Mouse (Mus musculus) midbrain, embryonic 11.5 days (tissue): ENCODE measurements around the gene Zswim3. TPM values are rescaled to one million over a fixed set of nuclear protein-coding genes. Genes with fewer than 3 reads are reported as not detected.
"Not testable (repeated sequence)": the region's sequence is repeated elsewhere in the genome, so short reads cannot be mapped to it uniquely, and the experiment has no call there.

Experiments used
- ATAC-seq: fragments of 200-750 bp; cut with Nextera tagmentation; 2 replicates; pipeline ENCODE4 v1.8.0; 2017; ENCODE audit warnings: moderate TSS enrichment, moderate library complexity; ENCODE audit not compliant: low FRiP score
- DNase-seq: peaks from one replicate; pipeline ENCODE4 v3.0.0; 2015; ENCODE audit warnings: low spot score; ENCODE audit errors: missing footprints
- H3K27ac ChIP-seq: fragments of 300-500 bp; sonication (generic); 2 replicates; pipeline ENCODE4 v1.5.1; 2014; ENCODE audit warnings: low read depth, low read length
- H3K27me3 ChIP-seq: fragments of 300-500 bp; sonication (generic); 2 replicates; pipeline ENCODE4 v1.6.1; 2014; ENCODE audit warnings: mild to moderate bottlenecking, low read length, moderate library complexity, mixed read lengths; ENCODE audit not compliant: control insufficient read depth, insufficient read depth
- H3K36me3 ChIP-seq: fragments of 300-500 bp; sonication (generic); 2 replicates; pipeline ENCODE4 v1.6.1; 2014; ENCODE audit warnings: mild to moderate bottlenecking, low read length, moderate library complexity, mixed read lengths; ENCODE audit not compliant: control insufficient read depth, insufficient read depth
- H3K4me1 ChIP-seq: fragments of 300-500 bp; sonication (generic); 2 replicates; pipeline ENCODE4 v1.6.1; 2014; ENCODE audit warnings: low read length; ENCODE audit not compliant: control insufficient read depth, insufficient read depth
- H3K4me2 ChIP-seq: fragments of 300-500 bp; sonication (generic); 2 replicates; pipeline ENCODE4 v1.6.1; 2014; ENCODE audit warnings: mild to moderate bottlenecking, moderate library complexity
- H3K4me3 ChIP-seq: fragments of 300-500 bp; sonication (generic); 2 replicates; pipeline ENCODE4 v1.5.1; 2014; ENCODE audit warnings: low read depth, low read length
- H3K9ac ChIP-seq: fragments of 300-500 bp; sonication (generic); 2 replicates; pipeline ENCODE4 v1.6.1; 2014; ENCODE audit warnings: low read length
- H3K9me3 ChIP-seq: fragments of 300-500 bp; sonication (generic); 2 replicates; pipeline ENCODE4 v1.6.1; 2016; ENCODE audit warnings: low read length; ENCODE audit not compliant: control insufficient read depth
- WGBS: fragments of 180-500 bp; shearing (Covaris S2); extraction: QIAGEN DNeasy Blood & Tissue Kit; methylation state at CpG from one replicate; pipeline ENCODE4 v1.1.7; 2014; 5-methylcytosine and 5-hydroxymethylcytosine counted together
- polyA plus RNA-seq: library from polyadenylated mRNA; unstranded; fragments of >200 nt; fragmentation: Nextera tagmentation; extraction: Ambion mirVana; gene quantifications from 2 replicates; pipeline ENCODE4 v1.2.1, GENCODE M21; 2014

The Zswim3 gene
- polyA plus RNA-seq, 1 experiment from 2014 or later = 11.4 TPM

DNA sequence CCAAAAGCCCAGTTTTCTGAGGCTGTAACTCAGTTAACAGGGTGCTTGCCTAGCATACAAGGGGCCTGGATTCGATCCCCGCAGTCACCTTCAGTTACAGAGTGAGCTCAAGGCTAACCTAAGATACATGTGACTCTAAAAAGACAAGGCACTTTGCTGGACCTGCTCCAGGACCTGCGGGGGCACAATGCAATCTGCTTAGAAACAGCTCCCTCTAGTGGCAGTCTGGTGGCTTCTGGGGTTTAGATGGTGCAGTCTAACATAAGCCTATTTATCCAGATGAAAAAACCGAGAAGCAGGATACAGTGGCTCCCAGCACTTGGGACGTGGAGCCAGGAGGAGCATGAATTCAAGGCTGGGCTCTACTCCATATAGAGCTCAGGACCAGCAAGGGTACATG lies 10.6 kb upstream of the Zswim3 start:
- WGBS = 41% methylated on average over 5 of the region's 5 CpGs
- no peaks in the 10 kb centered on the region for H3K9me3 ChIP-seq
- H3K27me3 ChIP-seq = no peaks in the 10 kb centered on the region
- ATAC-seq = peak; percentile 65; the same call in 1 of the 2 replicates
- no peak overlapping the region for H3K27ac ChIP-seq
- H3K4me2 ChIP-seq = no peak overlapping the region
- peaks cover 12% of the 10 kb centered on the region for H3K36me3 ChIP-seq
- H3K4me3 ChIP-seq = no peak overlapping the region
- H3K9ac ChIP-seq = no peak overlapping the region
- peak; percentile 96 for DNase-seq
- H3K4me1 ChIP-seq = no peaks in the 10 kb centered on the region

GRCm38 (mm10) chr2:164795868-164796267 lies 9.0 kb upstream of the Zswim3 start:
- WGBS = 88% methylated on average over 4 of the region's 4 CpGs
- H3K36me3 ChIP-seq = peaks cover 12% of the 10 kb centered on the region
- H3K27me3 ChIP-seq = no peaks in the 10 kb centered on the region

DNA sequence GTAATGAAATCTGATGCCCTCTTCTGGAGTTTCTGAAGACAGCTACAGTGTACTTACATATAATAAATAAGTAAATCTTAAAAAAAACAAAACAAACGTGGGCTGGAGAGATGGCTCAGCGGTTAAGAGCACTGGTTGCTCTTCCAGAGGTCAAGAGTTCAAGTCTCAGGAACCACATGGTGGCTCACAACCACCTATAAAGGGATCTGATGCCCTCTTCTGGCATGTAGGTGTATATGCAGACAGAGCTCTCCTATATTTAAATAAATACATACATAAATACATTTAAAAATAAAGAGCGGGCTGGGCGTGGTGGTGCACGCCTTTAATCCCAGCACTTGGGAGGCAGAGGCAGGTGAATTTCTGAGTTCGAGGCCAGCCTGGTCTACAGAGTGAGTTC lies 6.3 kb upstream of the Zswim3 start:
- not testable (repeated sequence) for H3K4me1 ChIP-seq, H3K4me2 ChIP-seq, DNase-seq

More at GRCm38 (mm10) chr2:164795868-164796267, 9.0 kb upstream of the Zswim3 start:
- H3K4me1 ChIP-seq = no peaks in the 10 kb centered on the region
- H3K4me2 ChIP-seq = no peak overlapping the region
- ATAC-seq = no peak
- DNase-seq = no peak
- no peak overlapping the region for H3K9ac ChIP-seq
- no peak overlapping the region for H3K27ac ChIP-seq
- H3K9me3 ChIP-seq = no peaks in the 10 kb centered on the region
- H3K4me3 ChIP-seq = no peak overlapping the region

DNA sequence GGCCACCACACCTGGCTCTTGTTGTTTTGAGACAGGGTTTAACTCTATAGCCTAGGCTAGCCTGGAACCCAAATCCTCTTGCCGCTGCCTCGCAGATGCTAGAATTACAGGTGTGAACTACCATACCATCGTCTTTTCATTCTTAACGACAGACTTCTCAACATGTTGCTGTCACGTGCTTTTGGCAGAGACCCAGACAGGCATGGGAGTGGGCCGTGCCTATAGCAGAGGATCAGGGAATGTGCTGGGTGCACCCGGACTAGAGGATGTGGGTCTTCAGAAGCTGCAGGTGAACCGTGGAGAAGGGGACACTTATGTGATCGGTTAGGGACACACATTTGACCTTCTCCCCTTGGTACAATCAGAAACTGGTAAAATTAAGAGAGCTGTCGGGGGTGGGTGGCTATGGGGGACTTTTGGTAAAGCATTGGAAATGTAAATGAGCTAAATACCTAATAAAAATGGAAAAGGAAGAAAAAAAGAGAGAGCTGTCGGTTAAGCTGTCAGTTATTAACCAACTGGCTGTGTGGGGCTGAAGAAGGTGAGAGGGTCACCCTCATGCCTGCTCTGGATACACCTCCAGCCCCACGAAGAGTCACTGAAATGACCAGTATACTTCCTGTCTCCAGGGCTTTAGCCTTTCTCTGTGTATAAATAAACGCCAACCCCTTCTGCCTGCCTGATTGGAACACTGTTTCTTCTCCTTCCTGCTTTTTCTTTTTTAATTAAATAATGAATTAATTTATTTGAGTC lies 4.5 kb upstream of the Zswim3 start:
- H3K36me3 ChIP-seq = peaks cover 4% of the 10 kb centered on the region
- H3K4me2 ChIP-seq = no peak overlapping the region
- no peaks in the 10 kb centered on the region for H3K9me3 ChIP-seq
- 92% methylated on average over 13 of the region's 13 CpGs for WGBS
- no peak overlapping the region for H3K27ac ChIP-seq
- no peak overlapping the region for H3K4me3 ChIP-seq
- no peaks in the 10 kb centered on the region for H3K27me3 ChIP-seq
- peaks cover 5% of the 10 kb centered on the region; the same call in 1 of the 2 replicates for H3K4me1 ChIP-seq
- ATAC-seq (no peak), DNase-seq (no peak)
- no peak overlapping the region for H3K9ac ChIP-seq

More for the DNA sequence above, 6.3 kb upstream of the Zswim3 start:
- H3K9me3 ChIP-seq, H3K27ac ChIP-seq, H3K4me3 ChIP-seq, ATAC-seq, H3K9ac ChIP-seq, H3K36me3 ChIP-seq, H3K27me3 ChIP-seq: not testable (repeated sequence)
- WGBS = 82% methylated on average over 6 of the region's 6 CpGs

GRCm38 (mm10) chr2:164803201-164803920 lies 1.5 kb upstream of the Zswim3 start:
- no peaks in the 10 kb centered on the region for H3K9me3 ChIP-seq
- no peak overlapping the region for H3K27ac ChIP-seq
- H3K4me1 ChIP-seq = peaks cover 7% of the 10 kb centered on the region; the same call in 1 of the 2 replicates
- no peaks in the 10 kb centered on the region for H3K36me3 ChIP-seq
- DNase-seq (peak; percentile 35), ATAC-seq (no peak)
- H3K4me3 ChIP-seq = peak overlapping the region; percentile 84; the same call in 1 of the 2 replicates
- peak overlapping the region; percentile 67 for H3K4me2 ChIP-seq
- 94% methylated on average over 16 of the region's 16 CpGs for WGBS
- no peaks in the 10 kb centered on the region for H3K27me3 ChIP-seq
- H3K9ac ChIP-seq = peak overlapping the region; percentile 80

GRCm38 (mm10) chr2:164803921-164804313 lies 981 bp upstream of the Zswim3 start:
- Histone ChIP-seq H3K4me3 (peak overlapping the region; percentile 84), H3K27ac (no peak overlapping the region), H3K27me3 (no peaks in the 10 kb centered on the region), H3K36me3 (no peaks in the 10 kb centered on the region), H3K4me2 (peak overlapping the region; percentile 67), H3K4me1 (peaks cover 7% of the 10 kb centered on the region; the same call in 1 of the 2 replicates), H3K9me3 (no peaks in the 10 kb centered on the region), H3K9ac (peak overlapping the region; percentile 80)
- ATAC-seq (no peak), DNase-seq (peak; percentile 81)
- 58% methylated on average over 1 of the region's 1 CpGs for WGBS

GRCm38 (mm10) chr2:164805332-164805718 lies 427 bp downstream of the Zswim3 start:
- 3% methylated on average over 21 of the region's 21 CpGs for WGBS
- no peaks in the 10 kb centered on the region for H3K36me3 ChIP-seq
- peak overlapping the region; percentile 63 for H3K9ac ChIP-seq
- no peak for DNase-seq
- peaks cover 7% of the 10 kb centered on the region; the same call in 1 of the 2 replicates for H3K4me1 ChIP-seq
- peak; percentile 68 for ATAC-seq
- H3K9me3 ChIP-seq = no peaks in the 10 kb centered on the region
- no peaks in the 10 kb centered on the region for H3K27me3 ChIP-seq
- peak overlapping the region; percentile 72 for H3K4me2 ChIP-seq
- peak overlapping the region; percentile 84 for H3K4me3 ChIP-seq
- H3K27ac ChIP-seq = peak overlapping the region; percentile 23; the same call in 1 of the 2 replicates

DNA sequence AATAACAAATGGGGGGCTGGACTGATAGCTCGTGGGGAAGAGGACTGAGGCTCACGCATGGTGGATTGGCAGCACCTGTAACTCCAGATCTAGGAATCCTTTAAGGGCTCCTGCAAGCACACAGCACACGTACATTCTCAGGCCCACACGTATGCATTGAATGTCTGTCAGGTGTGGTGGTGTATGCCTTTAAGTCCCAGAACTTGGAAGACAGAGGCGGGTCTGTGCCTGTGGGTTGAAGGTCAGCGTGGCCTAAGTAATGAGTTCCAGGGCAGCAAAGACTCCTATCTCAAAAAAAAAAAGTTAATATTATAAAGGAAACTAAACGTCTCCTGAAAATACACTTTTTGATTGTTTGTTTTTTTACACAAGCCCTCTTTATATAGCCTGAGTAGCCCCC lies 1.7 kb downstream of the Zswim3 start:
- H3K4me1 ChIP-seq = peaks cover 7% of the 10 kb centered on the region; the same call in 1 of the 2 replicates
- no peaks in the 10 kb centered on the region for H3K36me3 ChIP-seq
- H3K4me2 ChIP-seq = no peak overlapping the region
- WGBS = 85% methylated on average over 7 of the region's 7 CpGs
- ATAC-seq (no peak), DNase-seq (no peak)
- no peak overlapping the region for H3K9ac ChIP-seq
- H3K4me3 ChIP-seq = no peak overlapping the region
- H3K27ac ChIP-seq = no peak overlapping the region
- H3K27me3 ChIP-seq = no peaks in the 10 kb centered on the region
- H3K9me3 ChIP-seq = no peaks in the 10 kb centered on the region

DNA sequence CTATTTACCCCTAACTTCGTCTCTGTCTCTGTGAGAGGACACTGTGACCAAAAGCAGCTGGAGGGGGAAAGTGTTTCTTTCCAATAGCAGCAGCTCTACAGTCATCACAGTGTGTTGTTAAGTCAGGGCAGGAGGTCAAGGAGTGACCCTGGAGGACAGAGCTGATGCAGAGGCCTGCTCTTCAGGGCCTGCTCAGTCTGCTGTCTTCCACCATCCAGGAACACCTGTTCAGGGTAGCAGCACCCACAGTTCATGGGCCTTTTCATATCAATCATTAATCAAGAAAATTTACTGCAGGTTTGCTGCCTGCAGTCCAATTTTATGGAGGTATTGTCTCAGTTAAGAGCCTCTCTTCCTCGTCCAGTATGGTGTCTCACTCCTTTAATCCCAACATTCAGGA lies 8.7 kb downstream of the Zswim3 start:
- Histone ChIP-seq H3K27ac (no peak overlapping the region), H3K4me2 (no peak overlapping the region)
- no peak for ATAC-seq

More for the DNA sequence above, 8.7 kb downstream of the Zswim3 start:
- peak; percentile 33 for DNase-seq
- Histone ChIP-seq H3K9me3 (no peaks in the 10 kb centered on the region), H3K27me3 (no peaks in the 10 kb centered on the region), H3K9ac (no peak overlapping the region), H3K36me3 (no peaks in the 10 kb centered on the region), H3K4me3 (no peak overlapping the region), H3K4me1 (no peaks in the 10 kb centered on the region)
- WGBS = 60% methylated on average over 2 of the region's 2 CpGs
